Mouse (Mus musculus) erythroid progenitor cell, adult 5-6 weeks (primary cell): ENCODE results near the gene Mettl8. TPM values are rescaled to one million over a fixed set of nuclear protein-coding genes. Genes with fewer than 3 reads are reported as not detected.

Experiments used
- ATAC-seq: replicated peaks from 2 replicates; pipeline ENCODE4 v1.8.0; 2016; ENCODE audit warnings: moderate number of reproducible peaks, mild to moderate bottlenecking, moderate TSS enrichment, inconsistent platforms; ENCODE audit not compliant: poor library complexity, low FRiP score, severe bottlenecking
- total RNA-seq, 2 experiments: library from RNA; stranded (forward) in 1 of 2; stranded (reverse) in 1 of 2; fragments of 150-400 nt in 1 of 2; fragments of 186-747, 209-891 nt in 1 of 2; gene quantifications; 2 replicates each; pipeline versions ENCODE4 v1.2.3 to v1.2.4; 2015 to 2017; ENCODE audit warnings: low replicate concordance in 2 of 2

Mettl8 gene
- total RNA-seq, 2 experiments from 2014 or later: 17.6 to 28.8 TPM

- ATAC-seq: no peak; the same call in 1 of the 2 replicates
These were observed 110.7 kb downstream of the Mettl8 start for GRCm38 (mm10) chr2:70944511-70945305.

- no peak for ATAC-seq
These were observed 114.6 kb downstream of the Mettl8 start for GRCm38 (mm10) chr2:70940826-70941225.

- peak; percentile 91 for ATAC-seq
These were observed 116.4 kb downstream of the Mettl8 start for GRCm38 (mm10) chr2:70938844-70939494.

GRCm38 (mm10) chr2:70934772-70935171, 120.6 kb downstream of the Mettl8 start:
- no peak for ATAC-seq

- no peak for ATAC-seq
These were observed 121.9 kb downstream of the Mettl8 start for GRCm38 (mm10) chr2:70933516-70933915.

GRCm38 (mm10) chr2:70932965-70933364, 122.4 kb downstream of the Mettl8 start:
- no peak for ATAC-seq

- no peak for ATAC-seq
These were observed 124.6 kb downstream of the Mettl8 start for GRCm38 (mm10) chr2:70930631-70931288.

GRCm38 (mm10) chr2:70929714-70930113, 125.7 kb downstream of the Mettl8 start:
- no peak for ATAC-seq

- 0 out of 2 replicates have a peak, but pooled peaks have one; percentile 43 for ATAC-seq
These were observed 131.3 kb downstream of the Mettl8 start for GRCm38 (mm10) chr2:70924049-70924448.

- ATAC-seq: no peak
These were observed 132.6 kb downstream of the Mettl8 start for GRCm38 (mm10) chr2:70922814-70923213.

- ATAC-seq: peak; percentile 80
These were observed 134.3 kb downstream of the Mettl8 start for GRCm38 (mm10) chr2:70920937-70921596.

GRCm38 (mm10) chr2:70919913-70920522, 135.4 kb downstream of the Mettl8 start:
- peak; percentile 27; the same call in 1 of the 2 replicates for ATAC-seq

- ATAC-seq: no peak
These were observed 136.9 kb downstream of the Mettl8 start for GRCm38 (mm10) chr2:70918516-70918915.

Other genes with a start within 250 kb of the Mettl8 start
- gene Tlk1, start 229.9 kb downstream of the Mettl8 start, total RNA-seq (2015; ENCODE audit: low replicate concordance): 134 and 172 TPM in 2 replicates
- 126 and 148 TPM in 2 replicates for gene Tlk1, start 229.9 kb downstream of the Mettl8 start, total RNA-seq (2017; ENCODE audit: low replicate concordance)
- 0.84 and 3.6 TPM in 2 replicates for gene Dcaf17, start 255 bp downstream of the Mettl8 start, total RNA-seq (2015; ENCODE audit: low replicate concordance)
- 8.8 and 9.1 TPM in 2 replicates for gene Dcaf17, start 255 bp downstream of the Mettl8 start, total RNA-seq (2017; ENCODE audit: low replicate concordance)
- 0.36 TPM in 1 of 2 replicates, not detected in the other for gene Cybrd1, start 62.3 kb upstream of the Mettl8 start, total RNA-seq (2015; ENCODE audit: low replicate concordance)
- not detected in 2 replicates for gene Cybrd1, start 62.3 kb upstream of the Mettl8 start, total RNA-seq (2017; ENCODE audit: low replicate concordance)
- 55.9 and 133 TPM in 2 replicates for gene Dync1i2, start 156.1 kb upstream of the Mettl8 start, total RNA-seq (2015; ENCODE audit: low replicate concordance)
- gene Dync1i2, start 156.1 kb upstream of the Mettl8 start, total RNA-seq (2017; ENCODE audit: low replicate concordance): 52.0 and 69.4 TPM in 2 replicates